In genomic region chr11:93097001-93097400, GRCm38 (mm10) we compare ENCODE assay signal across 11 mouse cellular contexts. TPM values are rescaled to one million over a fixed set of nuclear protein-coding genes. Genes with fewer than 3 reads are reported as not detected.
A peak's percentile ranks its signal among the peaks of the same experiment; 100 is the strongest.
DNase-seq lines count a peak whose midpoint lies in the region; ATAC-seq and TF ChIP-seq lines count a peak whose summit lies in the region.
"Had no signal": no experiment of that assay in that cellular context is flagged by ENCODE, and none has a peak within 500 bp of the region (broad histone marks: within the 10 kb centered on the region; RNA-seq: fewer than 3 reads in every experiment).

No protein-coding gene starts in this region.

- H3K27ac ChIP-seq in intestine, embryonic 14.5 days (ENCODE audit: low read depth) = no peak overlapping the region
- no peak overlapping the region for H3K27ac ChIP-seq in intestine, embryonic 16.5 days (ENCODE audit: low read length)
- no peak overlapping the region for H3K27ac ChIP-seq in embryonic facial prominence, embryonic 14.5 days (replicated peaks; ENCODE audit: low read depth, low read length)
- no peak overlapping the region for H3K27ac ChIP-seq in limb, embryonic 11.5 days (replicated peaks; ENCODE audit: low read depth, low read length)
- no peak overlapping the region for H3K27ac ChIP-seq in olfactory bulb, adult 2 months (ENCODE audit: insufficient read depth, low read depth, low read length)
- H3K27ac ChIP-seq: lung, embryonic 15.5 days had no signal

- ATAC-seq in intestine, embryonic 14.5 days (replicated peaks; ENCODE audit: low FRiP score, low TSS enrichment, low read depth) = no peak
- no peak for ATAC-seq in intestine, embryonic 16.5 days
- no peak for ATAC-seq in embryonic facial prominence, embryonic 14.5 days (ENCODE audit: low read depth)
- ATAC-seq in limb, embryonic 11.5 days (ENCODE audit: insufficient number of reproducible peaks, low FRiP score, low TSS enrichment, low read depth) = no peak
- no peak for ATAC-seq in frontal cortex, adult (ENCODE audit: low TSS enrichment)

- no peak for TF ChIP-seq POLR2A in olfactory bulb, adult 2 months (IDR thresholded peaks at IDR 0.05; ENCODE audit: insufficient read depth, low read depth, low read length)

- peak; percentile 89 for DNase-seq in intestine, embryonic 14.5 days (ENCODE audit: low spot score)
- peak; percentile 31 to 77 for DNase-seq in adrenal gland, adult (ENCODE audit: inconsistent age in 2 of 2, low spot score in 1 of 2)
- DNase-seq in embryonic facial prominence, embryonic 14.5 days (ENCODE audit: low spot score) = peak; percentile 86
- DNase-seq in limb, embryonic 11.5 days (ENCODE audit: low spot score) = peak; percentile 89
- no peak for DNase-seq in urinary bladder, adult 18-20 months (ENCODE audit: low spot score in 2 of 2)

- TF ChIP-seq CTCF in olfactory bulb, adult 2 months (IDR thresholded peaks at IDR 0.05; ENCODE audit: insufficient read depth, low read depth, low read length) = no peak

- H3K27me3 ChIP-seq in intestine, embryonic 14.5 days (replicated peaks; ENCODE audit: control insufficient read depth, insufficient read depth, low read length) = peaks cover 50% of the 10 kb centered on the region
- H3K27me3 ChIP-seq in intestine, embryonic 16.5 days (replicated peaks; ENCODE audit: control insufficient read depth, insufficient read depth, low read length) = peaks cover 51% of the 10 kb centered on the region
- peaks cover 54% of the 10 kb centered on the region for H3K27me3 ChIP-seq in embryonic facial prominence, embryonic 14.5 days (replicated peaks; ENCODE audit: control insufficient read depth, insufficient read depth, low read length)
- peaks cover 43% of the 10 kb centered on the region for H3K27me3 ChIP-seq in limb, embryonic 11.5 days (ENCODE audit: control insufficient read depth, insufficient read depth, low read length)

- WGBS in intestine, embryonic 14.5 days = 1% methylated on average over 6 of the region's 6 CpGs
- WGBS in intestine, embryonic 16.5 days = under 1% methylated on average over 6 of the region's 6 CpGs
- WGBS in embryonic facial prominence, embryonic 14.5 days = 2% methylated on average over 6 of the region's 6 CpGs
- WGBS in limb, embryonic 11.5 days = under 1% methylated on average over 6 of the region's 6 CpGs
- under 1% methylated on average over 6 of the region's 6 CpGs for WGBS in olfactory bulb, adult 2 months

- peaks cover 2% of the 10 kb centered on the region; the same call in 1 of the 2 replicates for H3K4me1 ChIP-seq in intestine, embryonic 14.5 days (replicated peaks; ENCODE audit: control insufficient read depth, insufficient read depth, low read length)
- H3K4me1 ChIP-seq in intestine, embryonic 16.5 days (ENCODE audit: control insufficient read depth, insufficient read depth, low read length) = peaks cover 9% of the 10 kb centered on the region
- peaks cover 12% of the 10 kb centered on the region; the same call in 1 of the 2 replicates for H3K4me1 ChIP-seq in embryonic facial prominence, embryonic 14.5 days (ENCODE audit: control insufficient read depth, insufficient read depth, low read length)
- H3K4me1 ChIP-seq in limb, embryonic 11.5 days (ENCODE audit: control insufficient read depth, insufficient read depth, low read length) = no peaks in the 10 kb centered on the region; the same call in 1 of the 2 replicates
- peaks cover 5% of the 10 kb centered on the region for H3K4me1 ChIP-seq in olfactory bulb, adult 2 months (ENCODE audit: control insufficient read depth, insufficient read depth, low read length)
- H3K4me1 ChIP-seq: lung, embryonic 15.5 days had no signal

- no peak overlapping the region for H3K4me3 ChIP-seq in intestine, embryonic 14.5 days (ENCODE audit: low read depth, low read length)
- no peak overlapping the region for H3K4me3 ChIP-seq in intestine, embryonic 16.5 days (ENCODE audit: low read length)
- H3K4me3 ChIP-seq in embryonic facial prominence, embryonic 14.5 days (ENCODE audit: low read depth, low read length) = no peak overlapping the region
- no peak overlapping the region for H3K4me3 ChIP-seq in limb, embryonic 11.5 days (ENCODE audit: low read depth, low read length)
- peak overlapping the region; percentile 53 for H3K4me3 ChIP-seq in olfactory bulb, adult 2 months (ENCODE audit: insufficient read depth, low read depth, low read length)
- H3K4me3 ChIP-seq: lung, embryonic 15.5 days had no signal

- no peak overlapping the region for H3K4me2 ChIP-seq in intestine, embryonic 14.5 days (ENCODE audit: low read length)
- H3K4me2 ChIP-seq in intestine, embryonic 16.5 days (ENCODE audit: low read depth, low read length) = no peak overlapping the region
- peak overlapping the region; percentile 85; the same call in 1 of the 2 replicates for H3K4me2 ChIP-seq in embryonic facial prominence, embryonic 14.5 days (ENCODE audit: low read depth, low read length)
- H3K4me2 ChIP-seq in limb, embryonic 11.5 days (ENCODE audit: low read depth, severe bottlenecking) = no peak overlapping the region
- H3K4me2 ChIP-seq: lung, embryonic 15.5 days had no signal

- H3K36me3 ChIP-seq in intestine, embryonic 14.5 days (ENCODE audit: control insufficient read depth, insufficient read depth, low read length) = no peaks in the 10 kb centered on the region
- no peaks in the 10 kb centered on the region for H3K36me3 ChIP-seq in intestine, embryonic 16.5 days (ENCODE audit: control insufficient read depth, insufficient read depth, low read length)
- H3K36me3 ChIP-seq in embryonic facial prominence, embryonic 14.5 days (ENCODE audit: control insufficient read depth, insufficient read depth, low read length) = no peaks in the 10 kb centered on the region
- H3K36me3 ChIP-seq in limb, embryonic 11.5 days (ENCODE audit: control insufficient read depth, insufficient read depth, low read length) = no peaks in the 10 kb centered on the region
- H3K36me3 ChIP-seq: G1E; lung, embryonic 15.5 days had no signal

- no peak overlapping the region for H3K9ac ChIP-seq in intestine, embryonic 14.5 days (ENCODE audit: low read length)
- no peak overlapping the region for H3K9ac ChIP-seq in intestine, embryonic 16.5 days (ENCODE audit: low read depth, low read length)
- H3K9ac ChIP-seq in embryonic facial prominence, embryonic 14.5 days (ENCODE audit: low read depth, low read length) = no peak overlapping the region
- no peak overlapping the region for H3K9ac ChIP-seq in limb, embryonic 11.5 days (ENCODE audit: low read length)
- H3K9ac ChIP-seq: lung, embryonic 15.5 days had no signal

- H3K9me3 ChIP-seq in intestine, embryonic 14.5 days (ENCODE audit: control insufficient read depth, low read length) = no peaks in the 10 kb centered on the region
- no peaks in the 10 kb centered on the region for H3K9me3 ChIP-seq in intestine, embryonic 16.5 days (ENCODE audit: control insufficient read depth, low read length)
- no peaks in the 10 kb centered on the region for H3K9me3 ChIP-seq in embryonic facial prominence, embryonic 14.5 days (ENCODE audit: control insufficient read depth, low read length)
- no peaks in the 10 kb centered on the region for H3K9me3 ChIP-seq in limb, embryonic 11.5 days (ENCODE audit: control insufficient read depth, low read length)
- H3K9me3 ChIP-seq: lung, embryonic 15.5 days had no signal

RNA-seq across cellular contexts. Expression of gene Car10, which starts 0.8 kb away (rescaled TPM):
- 0.08 and 0.27 TPM in 2 replicates for polyA plus RNA-seq in intestine, embryonic 14.5 days (2014; fragmentation: Nextera tagmentation; extraction: Ambion mirVana)
- polyA plus RNA-seq in intestine, embryonic 16.5 days (2015; fragmentation: Nextera tagmentation; extraction: Ambion mirVana) = 0.04 and 0.18 TPM in 2 replicates
- polyA plus RNA-seq in embryonic facial prominence, embryonic 14.5 days (2014; fragmentation: Nextera tagmentation; extraction: Ambion mirVana) = 2.0 and 2.5 TPM in 2 replicates
- 0.08 TPM in 1 of 2 replicates, not detected in the other for polyA plus RNA-seq in limb, embryonic 11.5 days (2014; fragmentation: Nextera tagmentation; extraction: Ambion mirVana)
- polyA plus RNA-seq in olfactory bulb, adult 2 months (2012; ENCODE audit: insufficient read depth, insufficient read length, low replicate concordance, missing spikeins) = not detected in 2 replicates
- polyA plus RNA-seq: G1E; gonadal fat pad, adult 2 months had no signal

Comparison
In these comparisons a context has a peak if more than half of its experiments do, and no peak if none do; other contexts are left out.
1. DNase-seq: peak in intestine, embryonic 14.5 days (single experiment), adrenal gland, adult (2 of 2), embryonic facial prominence, embryonic 14.5 days (single experiment) and limb, embryonic 11.5 days (single experiment); none in urinary bladder, adult 18-20 months (0 of 2).